In the genomic region with DNA sequence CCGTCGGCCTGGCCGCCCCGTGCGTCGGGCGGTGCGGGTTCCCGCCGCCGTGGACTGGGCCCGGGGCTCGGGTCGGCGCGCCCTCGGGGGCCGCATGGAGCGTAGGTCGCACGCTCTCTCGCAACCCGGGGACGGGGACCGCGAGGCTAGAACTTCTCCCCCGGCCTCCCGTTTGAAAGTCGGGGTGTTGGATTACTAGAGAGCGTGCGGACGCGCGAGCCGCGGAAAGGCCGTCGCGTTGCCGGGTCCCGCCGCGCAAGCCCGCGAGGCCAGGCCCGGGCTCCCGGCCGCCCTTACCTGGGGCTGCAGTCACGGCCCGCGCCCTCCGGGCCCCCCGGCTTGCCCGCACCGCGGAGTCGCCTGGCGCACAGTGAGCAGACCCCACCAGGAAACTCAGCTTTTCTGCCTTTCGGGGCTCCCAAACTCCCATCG, we compare ENCODE assay signal across 7 mouse cellular contexts. TPM values are rescaled to one million over a fixed set of nuclear protein-coding genes. Genes with fewer than 3 reads are reported as not detected.
DNase-seq lines count a peak whose midpoint lies in the region; ATAC-seq and TF ChIP-seq lines count a peak whose summit lies in the region.

No protein-coding gene starts in this region.

- peaks cover 51% of the 10 kb centered on the region for H3K79me2 ChIP-seq in MEL (ENCODE audit: control insufficient read depth, insufficient read depth, low read length, poor library complexity)

- under 1% methylated on average over 58 of the region's 60 CpGs for WGBS in forebrain, embryonic 12.5 days
- WGBS in heart, postnatal 0 days, result under 1% methylated on average over 46 of the region's 60 CpGs

- TF ChIP-seq POLR2A in MEL (IDR thresholded peaks at IDR 0.05; ENCODE audit: control insufficient read depth in 1 of 2, insufficient read depth in 1 of 2, low read depth in 1 of 2, low read length in 2 of 2, poor library complexity in 1 of 2), result no peak

- DNase-seq in MEL (ENCODE audit: low read depth, low spot score), result peak; percentile 52
- DNase-seq in heart, postnatal 0 days (ENCODE audit: low spot score), result no peak
- peak in 1 of 2 experiments; percentile 23 for DNase-seq in layer of hippocampus, adult 2 months (ENCODE audit: low spot score in 2 of 2)
- peak; percentile 8 for DNase-seq in skeletal muscle tissue, adult 2 months (ENCODE audit: low read depth, low spot score)

- H3K9me3 ChIP-seq in MEL (replicated peaks; ENCODE audit: insufficient read depth, low read length), result no peaks in the 10 kb centered on the region
- no peaks in the 10 kb centered on the region for H3K9me3 ChIP-seq in forebrain, embryonic 12.5 days
- H3K9me3 ChIP-seq in heart, postnatal 0 days (replicated peaks; ENCODE audit: control insufficient read depth, low read length), result no peaks in the 10 kb centered on the region

- peaks cover 10 to 29% of the 10 kb centered on the region in 2 experiments; a peak in 3 of 4 replicates for H3K36me3 ChIP-seq in MEL (ENCODE audit: control insufficient read depth in 1 of 2, insufficient read depth in 2 of 2, low read length in 2 of 2)
- H3K36me3 ChIP-seq in forebrain, embryonic 12.5 days (replicated peaks), result no peaks in the 10 kb centered on the region
- H3K36me3 ChIP-seq in heart, postnatal 0 days (replicated peaks; ENCODE audit: control insufficient read depth, insufficient read depth, low read length), result no peaks in the 10 kb centered on the region

- H3K4me3 ChIP-seq in MEL (ENCODE audit: control insufficient read depth in 1 of 2, insufficient read depth in 1 of 2, low read depth in 2 of 2, low read length in 2 of 2), result peak overlapping the region; percentile 93 to 100
- H3K4me3 ChIP-seq in brown adipose tissue, adult 24 weeks (ENCODE audit: insufficient read depth, low read depth, low read length), result peak overlapping the region; percentile 95
- peak overlapping the region; percentile 95 for H3K4me3 ChIP-seq in forebrain, embryonic 12.5 days (replicated peaks)
- peak overlapping the region; percentile 98 for H3K4me3 ChIP-seq in heart, postnatal 0 days (ENCODE audit: low read depth, low read length)
- peak overlapping the region; percentile 82 for H3K4me3 ChIP-seq in layer of hippocampus, adult 2 months

- peak overlapping the region; percentile 79 for H3K27ac ChIP-seq in MEL (ENCODE audit: control insufficient read depth, low read depth, low read length)
- peak overlapping the region; percentile 89 for H3K27ac ChIP-seq in brown adipose tissue, adult 24 weeks (replicated peaks; ENCODE audit: low read depth, low read length)
- peak overlapping the region; percentile 99 for H3K27ac ChIP-seq in forebrain, embryonic 12.5 days
- H3K27ac ChIP-seq in heart, postnatal 0 days (ENCODE audit: low read depth), result peak overlapping the region; percentile 100
- peak overlapping the region; percentile 98 for H3K27ac ChIP-seq in layer of hippocampus, adult 2 months

- peak; percentile 57 for ATAC-seq in forebrain, embryonic 12.5 days (ENCODE audit: low FRiP score)
- peak; percentile 40 for ATAC-seq in heart, postnatal 0 days (ENCODE audit: insufficient read depth, low read depth)
- ATAC-seq in megakaryocyte, adult 5-6 weeks (ENCODE audit: poor library complexity, severe bottlenecking), result peak; percentile 30

- TF ChIP-seq EP300 in MEL (IDR thresholded peaks at IDR 0.05; ENCODE audit: low read depth in 1 of 2, low read length in 2 of 2), result no peak
- no peak; the same call in 1 of the 2 replicates for TF ChIP-seq EP300 in heart, postnatal 0 days (IDR thresholded peaks at IDR 0.05; ENCODE audit: low read depth)

- no peaks in the 10 kb centered on the region for H3K27me3 ChIP-seq in MEL (ENCODE audit: control insufficient read depth in 1 of 2, insufficient read depth in 2 of 2, low read length in 2 of 2)
- no peaks in the 10 kb centered on the region for H3K27me3 ChIP-seq in forebrain, embryonic 12.5 days
- H3K27me3 ChIP-seq in heart, postnatal 0 days (ENCODE audit: control insufficient read depth, insufficient read depth, low read length), result no peaks in the 10 kb centered on the region

- no peak for TF ChIP-seq CTCF in MEL (IDR thresholded peaks at IDR 0.05 in 2 of 3, conservative IDR thresholded peaks at IDR 0.05 in 1 of 3; ENCODE audit: control insufficient read depth in 1 of 3, insufficient read depth in 1 of 3, low read depth in 2 of 3, low read length in 3 of 3, poor library complexity in 1 of 3, severe bottlenecking in 1 of 3)
- no peak for TF ChIP-seq CTCF in heart, postnatal 0 days (IDR thresholded peaks at IDR 0.05; ENCODE audit: low read depth)
- TF ChIP-seq CTCF in layer of hippocampus, adult 2 months (conservative IDR thresholded peaks at IDR 0.05), result no peak

- peak overlapping the region; percentile 100 for H3K9ac ChIP-seq in MEL (ENCODE audit: control insufficient read depth, low read depth, low read length, poor library complexity, severe bottlenecking)
- H3K9ac ChIP-seq in forebrain, embryonic 12.5 days, result peak overlapping the region; percentile 97
- H3K9ac ChIP-seq in heart, postnatal 0 days (replicated peaks; ENCODE audit: low read depth, low read length), result peak overlapping the region; percentile 100

- peaks cover 13 to 21% of the 10 kb centered on the region in 2 experiments for H3K4me1 ChIP-seq in MEL (ENCODE audit: control insufficient read depth in 1 of 2, insufficient read depth in 2 of 2, low read length in 2 of 2)
- H3K4me1 ChIP-seq in brown adipose tissue, adult 24 weeks (ENCODE audit: control insufficient read depth, insufficient read depth, insufficient read length, low read length), result peaks cover 13% of the 10 kb centered on the region
- peaks cover 32% of the 10 kb centered on the region for H3K4me1 ChIP-seq in forebrain, embryonic 12.5 days
- H3K4me1 ChIP-seq in heart, postnatal 0 days (ENCODE audit: control insufficient read depth, insufficient read depth), result peaks cover 32% of the 10 kb centered on the region

- no peak for TF ChIP-seq RAD21 in MEL (IDR thresholded peaks at IDR 0.05; ENCODE audit: low read depth, low read length)

- peak overlapping the region; percentile 65 for H3K4me2 ChIP-seq in forebrain, embryonic 12.5 days
- H3K4me2 ChIP-seq in heart, postnatal 0 days (ENCODE audit: low read depth, low read length), result peak overlapping the region; percentile 81

TF ChIP-seq in MEL, 35 proteins besides CTCF, POLR2A, EP300 and RAD21:
- TF ChIP-seq GATA1 (IDR thresholded peaks at IDR 0.05; ENCODE audit: low read depth, low read length) (no peak), E2F4 (IDR thresholded peaks at IDR 0.05; ENCODE audit: borderline replicate concordance, low read depth, low read length) (no peak), RCOR1 (IDR thresholded peaks at IDR 0.05; ENCODE audit: low read depth, low read length) (no peak), CHD1 (IDR thresholded peaks at IDR 0.05; ENCODE audit: low read depth, low read length) (0 out of 2 replicates have a peak, but pooled peaks have one; percentile 5), SMC3 (IDR thresholded peaks at IDR 0.05; ENCODE audit: low read depth, low read length) (no peak), JUND (IDR thresholded peaks at IDR 0.05; ENCODE audit: low read depth, low read length) (no peak), CHD2 (IDR thresholded peaks at IDR 0.05; ENCODE audit: low read length) (no peak), KAT2A (conservative IDR thresholded peaks at IDR 0.05; ENCODE audit: low read depth, low read length) (no peak), MXI1 (IDR thresholded peaks at IDR 0.05; ENCODE audit: low read depth, low read length) (peak; percentile 30; the same call in 1 of the 2 replicates), NRF1 (IDR thresholded peaks at IDR 0.05; ENCODE audit: insufficient read depth, low read depth, low read length, poor library complexity, severe bottlenecking) (no peak)

RNA-seq across cellular contexts. Expression of a gene that starts 1.7 kb away (rescaled TPM):
- total RNA-seq in MEL (2012; rRNA removed), result 109 and 118 TPM in 2 replicates
- polyA plus RNA-seq in MEL (2012; ENCODE audit: insufficient read depth in 1 of 2, insufficient read length in 2 of 2, low read depth in 1 of 2, low replicate concordance in 2 of 2, missing spikeins in 1 of 2), result 100 to 1,000 TPM; 103 to 152 TPM
- 57.0 and 62.5 TPM in 2 replicates for polyA plus RNA-seq in brown adipose tissue, adult 24 weeks (2012; ENCODE audit: insufficient read depth, insufficient read length, missing spikeins)
- polyA plus RNA-seq in forebrain, embryonic 12.5 days (2016; fragmentation: Nextera tagmentation; extraction: Ambion mirVana), result 160 and 169 TPM in 2 replicates
- total RNA-seq in heart, postnatal 0 days (2014; rRNA removed; ENCODE audit: low replicate concordance), result 105 and 118 TPM in 2 replicates
- polyA plus RNA-seq in heart, postnatal 0 days (2015; fragmentation: Nextera tagmentation; extraction: Ambion mirVana), result 102 and 103 TPM in 2 replicates
- total RNA-seq in layer of hippocampus, adult 2 months (2021), result 10 to 100 TPM; 49.9 to 51.2 TPM
- total RNA-seq in megakaryocyte, adult 5-6 weeks (2015), result 62.7 and 69.8 TPM in 2 replicates
- total RNA-seq in megakaryocyte, adult 5-6 weeks (2017), result 164 and 165 TPM in 2 replicates
